Mouse (Mus musculus): ENCODE data around the gene Ripor1. TPM values are rescaled to one million over a fixed set of nuclear protein-coding genes. Genes with fewer than 3 reads are reported as not detected.

Gene Ripor1
- polyA plus RNA-seq, 1 experiment from 2014 or later, result 14.1 TPM

- WGBS (ENCODE audit: insufficient replicate concordance), result under 1% methylated on average over 104 of the region's 126 CpGs
- H3K4me1 ChIP-seq, result peaks cover 51% of the 10 kb centered on the region
- peak within 1 kb of the TSS; percentile 93 for H3K4me3 ChIP-seq
- H3K4me2 ChIP-seq, result peak within 1 kb of the TSS; percentile 86
- peak within 1 kb of the TSS; percentile 99 for H3K9ac ChIP-seq
- peak within 1 kb of the TSS; percentile 100 for H3K27ac ChIP-seq
- peaks cover 11% of the 10 kb centered on the region for H3K36me3 ChIP-seq
- peak; percentile 90 for ATAC-seq
- H3K27me3 ChIP-seq (replicated peaks), result no peaks in the 10 kb centered on the region
- H3K9me3 ChIP-seq (replicated peaks), result no peaks in the 10 kb centered on the region
Observed at GRCm38 (mm10) chr8:105636018-105636962, 31.2 kb downstream of the Ripor1 start, which contains the start of gene Ctcf. Gene Ctcf (plus strand): TSS chr8:105636568.

- no peaks in the 10 kb centered on the region for H3K27me3 ChIP-seq (replicated peaks)
- H3K4me1 ChIP-seq, result peaks cover 49% of the 10 kb centered on the region
- H3K9me3 ChIP-seq (replicated peaks), result no peaks in the 10 kb centered on the region
- WGBS (ENCODE audit: insufficient replicate concordance), result under 1% methylated on average over 61 of the region's 63 CpGs
- H3K4me2 ChIP-seq, result peak within 1 kb of the TSS; percentile 86
- peaks cover 11% of the 10 kb centered on the region for H3K36me3 ChIP-seq
- peak within 1 kb of the TSS; percentile 100 for H3K27ac ChIP-seq
- ATAC-seq, result peak; percentile 44
- H3K4me3 ChIP-seq, result peak within 1 kb of the TSS; percentile 93
- peak within 1 kb of the TSS; percentile 99 for H3K9ac ChIP-seq
Observed at GRCm38 (mm10) chr8:105636963-105637510, 32.0 kb downstream of the Ripor1 start, which contains the start of gene Agrp. Gene Agrp (minus strand): TSS chr8:105637393.

DNA sequence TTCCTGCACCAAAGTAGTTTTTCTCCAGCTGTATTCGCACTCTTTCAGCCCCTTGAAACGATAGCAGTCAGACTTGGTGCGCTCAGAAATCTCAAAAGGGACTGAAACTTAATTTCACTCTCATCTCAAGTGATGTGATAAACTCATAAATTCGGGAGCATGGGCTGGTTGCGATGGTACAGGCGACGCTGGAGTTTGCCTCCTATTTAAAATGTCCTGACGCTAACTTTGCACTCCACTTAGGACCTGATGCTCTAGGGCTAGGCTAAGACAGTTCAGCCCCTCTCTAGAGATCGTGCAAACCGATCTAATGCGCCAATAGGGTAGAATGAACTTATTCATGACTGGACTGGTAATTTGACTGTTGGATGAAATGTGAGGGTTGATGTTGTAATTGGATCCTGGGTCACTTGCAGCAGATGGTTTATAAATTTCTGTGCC, 32.6 kb downstream of the Ripor1 start:
- Histone ChIP-seq H3K27ac (peak overlapping the region; percentile 100), H3K4me2 (peak overlapping the region; percentile 86), H3K27me3 (replicated peaks) (no peaks in the 10 kb centered on the region), H3K9ac (peak overlapping the region; percentile 99), H3K36me3 (peaks cover 11% of the 10 kb centered on the region), H3K4me1 (peaks cover 55% of the 10 kb centered on the region), H3K4me3 (peak overlapping the region; percentile 93), H3K9me3 (replicated peaks) (no peaks in the 10 kb centered on the region)
- WGBS (ENCODE audit: insufficient replicate concordance), result 2% methylated on average over 11 of the region's 11 CpGs
- ATAC-seq, result 0 out of 2 replicates have a peak, but pooled peaks have one; percentile 26

- H3K4me1 ChIP-seq, result peaks cover 56% of the 10 kb centered on the region
- no peak for ATAC-seq
- no peaks in the 10 kb centered on the region for H3K27me3 ChIP-seq (replicated peaks)
- H3K27ac ChIP-seq, result peak overlapping the region; percentile 41; the same call in 1 of the 2 replicates
- peak overlapping the region; percentile 99 for H3K9ac ChIP-seq
- peak overlapping the region; percentile 93 for H3K4me3 ChIP-seq
- peak overlapping the region; percentile 86 for H3K4me2 ChIP-seq
- WGBS (ENCODE audit: insufficient replicate concordance), result 73% methylated on average over 4 of the region's 4 CpGs
- H3K36me3 ChIP-seq, result peaks cover 14% of the 10 kb centered on the region
- H3K9me3 ChIP-seq (replicated peaks), result no peaks in the 10 kb centered on the region
Observed at GRCm38 (mm10) chr8:105638510-105638909, 33.5 kb downstream of the Ripor1 start.

DNA sequence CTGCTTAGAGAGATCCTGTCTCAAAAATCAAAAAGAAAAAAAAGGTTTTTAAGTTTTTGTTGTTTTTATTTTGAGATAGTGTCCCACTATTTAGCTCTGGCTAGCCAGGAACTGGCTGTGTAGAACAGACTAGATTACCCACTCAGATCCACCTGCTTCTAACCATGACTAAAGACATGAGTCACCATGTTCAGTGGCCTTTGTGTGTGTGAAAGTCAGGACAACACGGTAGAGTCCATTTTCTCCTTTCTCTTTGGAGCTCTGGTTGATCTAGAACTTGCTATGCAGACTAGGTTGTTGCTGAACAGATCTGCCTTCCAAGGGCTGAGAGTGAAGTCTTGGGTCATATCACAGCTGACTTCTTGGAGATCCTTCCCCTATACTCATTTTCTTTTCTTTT, 34.8 kb downstream of the Ripor1 start:
- ATAC-seq, result no peak
- Histone ChIP-seq H3K36me3 (peaks cover 24% of the 10 kb centered on the region), H3K4me2 (no peak overlapping the region), H3K27ac (no peak overlapping the region), H3K9ac (no peak overlapping the region), H3K9me3 (replicated peaks) (no peaks in the 10 kb centered on the region), H3K4me1 (peaks cover 53% of the 10 kb centered on the region), H3K4me3 (no peak overlapping the region), H3K27me3 (replicated peaks) (no peaks in the 10 kb centered on the region)
- 65% methylated on average over 1 of the region's 1 CpGs for WGBS (ENCODE audit: insufficient replicate concordance)

GRCm38 (mm10) chr8:105640511-105640910, 35.5 kb downstream of the Ripor1 start:
- Histone ChIP-seq H3K4me3 (no peak overlapping the region), H3K4me2 (no peak overlapping the region)
- WGBS (ENCODE audit: insufficient replicate concordance), result 87% methylated on average over 2 of the region's 2 CpGs

DNA sequence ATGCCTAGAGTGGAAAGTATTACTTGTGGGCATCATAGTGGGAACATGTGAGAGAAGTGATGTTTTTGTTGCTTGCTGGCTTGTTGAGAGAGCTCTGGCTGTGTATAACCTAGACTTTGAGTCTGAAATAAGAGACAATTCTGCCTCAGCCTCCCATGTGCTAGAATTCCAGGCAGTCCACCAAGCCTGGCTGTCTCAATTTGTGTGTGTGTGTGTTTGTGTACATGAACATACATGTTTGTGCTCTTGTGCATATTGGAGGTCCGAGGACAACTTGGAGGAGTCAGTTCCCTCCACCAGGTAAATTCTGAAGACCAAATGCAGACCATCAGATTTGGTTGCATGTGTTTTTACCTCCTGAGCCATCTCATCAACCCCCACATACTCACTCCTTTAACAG, 40.1 kb downstream of the Ripor1 start:
- H3K4me1 ChIP-seq, result peaks cover 25% of the 10 kb centered on the region
- no peaks in the 10 kb centered on the region for H3K9me3 ChIP-seq (replicated peaks)
- H3K27ac ChIP-seq, result no peak overlapping the region
- ATAC-seq, result no peak
- WGBS (ENCODE audit: insufficient replicate concordance), result 95% methylated on average over 1 of the region's 1 CpGs
- H3K27me3 ChIP-seq (replicated peaks), result no peaks in the 10 kb centered on the region
- peaks cover 54% of the 10 kb centered on the region for H3K36me3 ChIP-seq
- no peak overlapping the region for H3K4me3 ChIP-seq
- no peak overlapping the region for H3K4me2 ChIP-seq
- no peak overlapping the region for H3K9ac ChIP-seq

More at GRCm38 (mm10) chr8:105640511-105640910, 35.5 kb downstream of the Ripor1 start:
- H3K27me3 ChIP-seq (replicated peaks), result no peaks in the 10 kb centered on the region
- peaks cover 46% of the 10 kb centered on the region for H3K4me1 ChIP-seq
- peaks cover 31% of the 10 kb centered on the region for H3K36me3 ChIP-seq
- no peak overlapping the region for H3K27ac ChIP-seq
- H3K9me3 ChIP-seq (replicated peaks), result no peaks in the 10 kb centered on the region
- H3K9ac ChIP-seq, result no peak overlapping the region
- ATAC-seq, result no peak

DNA sequence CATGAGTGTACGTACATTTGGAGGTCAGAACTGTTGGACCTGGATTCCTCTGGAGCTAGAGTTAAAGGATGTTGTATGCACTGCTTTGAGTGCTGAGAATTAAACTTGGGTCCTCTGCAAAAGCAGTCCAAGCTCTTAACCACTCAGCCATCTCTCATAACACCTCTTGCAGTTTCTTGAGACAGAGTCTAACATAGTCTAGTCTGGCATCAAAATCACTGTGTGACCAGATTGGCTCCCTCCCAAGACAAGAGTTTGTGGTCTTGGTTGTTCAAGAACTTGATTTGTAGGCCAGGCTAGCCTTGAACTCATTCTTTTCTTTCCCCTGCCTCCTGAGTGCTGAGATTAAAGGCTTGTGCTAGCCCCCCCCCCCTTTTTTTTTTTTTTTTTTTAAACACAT, 43.9 kb downstream of the Ripor1 start:
- Histone ChIP-seq H3K27ac (no peak overlapping the region), H3K9me3 (replicated peaks) (no peaks in the 10 kb centered on the region), H3K4me2 (no peak overlapping the region), H3K36me3 (peaks cover 72% of the 10 kb centered on the region), H3K4me3 (no peak overlapping the region), H3K27me3 (replicated peaks) (no peaks in the 10 kb centered on the region), H3K4me1 (0 out of 2 replicates have a peak, but pooled peaks cover 11% of the 10 kb centered on the region), H3K9ac (no peak overlapping the region)
- no peak for ATAC-seq
- 95% methylated on average over 1 of the region's 1 CpGs for WGBS (ENCODE audit: insufficient replicate concordance)

GRCm38 (mm10) chr8:105657641-105658040, 52.6 kb downstream of the Ripor1 start:
- Histone ChIP-seq H3K4me1 (no peaks in the 10 kb centered on the region), H3K36me3 (peaks cover 46% of the 10 kb centered on the region), H3K4me2 (no peak overlapping the region), H3K9ac (no peak overlapping the region), H3K27ac (no peak overlapping the region), H3K9me3 (replicated peaks) (no peaks in the 10 kb centered on the region), H3K27me3 (replicated peaks) (no peaks in the 10 kb centered on the region), H3K4me3 (no peak overlapping the region)
- ATAC-seq, result no peak

DNA sequence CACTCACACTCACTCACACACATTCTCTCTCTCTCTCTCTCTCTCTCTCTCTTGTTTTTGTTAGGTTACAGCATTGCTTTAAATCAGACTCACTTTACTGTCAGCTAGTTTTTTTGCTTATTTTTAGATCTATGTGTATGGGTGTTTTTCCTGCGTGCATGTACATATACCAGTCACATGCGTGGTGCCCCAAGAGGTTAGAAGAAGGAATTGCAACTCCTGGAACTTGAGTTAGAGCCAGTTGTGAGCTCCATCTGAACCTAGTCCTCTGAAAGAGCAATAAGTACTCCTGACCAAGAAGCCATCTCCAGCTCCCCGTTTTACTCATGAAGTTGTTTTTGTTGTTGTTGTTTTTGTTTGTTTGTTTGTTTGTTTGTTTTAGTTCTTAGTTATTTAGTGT, 56.1 kb downstream of the Ripor1 start:
- Histone ChIP-seq H3K27ac (no peak overlapping the region), H3K9me3 (replicated peaks) (no peaks in the 10 kb centered on the region), H3K4me2 (no peak overlapping the region), H3K4me3 (no peak overlapping the region), H3K4me1 (no peaks in the 10 kb centered on the region), H3K36me3 (peaks cover 60% of the 10 kb centered on the region), H3K27me3 (replicated peaks) (no peaks in the 10 kb centered on the region), H3K9ac (no peak overlapping the region)
- WGBS (ENCODE audit: insufficient replicate concordance), result 76% methylated on average over 3 of the region's 3 CpGs
- no peak for ATAC-seq
